Mouse (Mus musculus) heart, embryonic 13.5 days (tissue): ENCODE data around the gene Taok2. TPM values are rescaled to one million over a fixed set of nuclear protein-coding genes. Genes with fewer than 3 reads are reported as not detected.

Experiments
- ATAC-seq: fragments of 200-750 bp; cut with Nextera tagmentation; 2 replicates; pipeline ENCODE4 v1.8.0; 2017; ENCODE audit warnings: moderate TSS enrichment; ENCODE audit not compliant: insufficient number of reproducible peaks, low FRiP score, low TSS enrichment; ENCODE audit errors: extremely low read depth
- H3K27ac ChIP-seq: fragments of 300-500 bp; sonication (generic); replicated peaks from 2 replicates; pipeline ENCODE4 v1.5.1; 2015; ENCODE audit warnings: moderate library complexity, mild to moderate bottlenecking, inconsistent platforms
- H3K27me3 ChIP-seq: fragments of 300-500 bp; sonication (generic); replicated peaks from 2 replicates; pipeline ENCODE4 v1.6.1; 2015; ENCODE audit warnings: mild to moderate bottlenecking, inconsistent platforms
- H3K36me3 ChIP-seq: fragments of 300-500 bp; sonication (generic); 2 replicates; pipeline ENCODE4 v1.6.1; 2015; ENCODE audit warnings: mild to moderate bottlenecking, inconsistent platforms
- H3K4me1 ChIP-seq: fragments of 300-500 bp; sonication (generic); 2 replicates; pipeline ENCODE4 v1.6.1; 2015; ENCODE audit warnings: inconsistent platforms
- H3K4me2 ChIP-seq: fragments of 300-500 bp; sonication (generic); 2 replicates; pipeline ENCODE4 v1.6.1; 2015; ENCODE audit warnings: inconsistent platforms, mild to moderate bottlenecking, moderate library complexity
- H3K4me3 ChIP-seq: fragments of 300-500 bp; sonication (generic); 2 replicates; pipeline ENCODE4 v1.5.1; 2015; ENCODE audit warnings: moderate library complexity, mild to moderate bottlenecking, inconsistent platforms
- H3K9ac ChIP-seq: fragments of 300-500 bp; sonication (generic); 2 replicates; pipeline ENCODE4 v1.6.1; 2015; ENCODE audit warnings: inconsistent platforms, mild to moderate bottlenecking, moderate library complexity
- H3K9me3 ChIP-seq: fragments of 300-500 bp; sonication (generic); 2 replicates; pipeline ENCODE4 v1.6.1; 2016; ENCODE audit warnings: inconsistent platforms
- WGBS: fragments of 180-500 bp; shearing (Covaris S2); methylation state at CpG from one replicate; pipeline ENCODE4 v1.1.7; 2015; ENCODE audit warnings: mixed read lengths; 5-methylcytosine and 5-hydroxymethylcytosine counted together
- polyA plus RNA-seq: library from polyadenylated mRNA; unstranded; fragments of >200 nt; fragmentation: Nextera tagmentation; extraction: Ambion mirVana; gene quantifications from 2 replicates; pipeline ENCODE4 v1.2.1, GENCODE M21; 2015

Taok2 gene
- polyA plus RNA-seq, 1 experiment from 2014 or later = 31.8 TPM

DNA sequence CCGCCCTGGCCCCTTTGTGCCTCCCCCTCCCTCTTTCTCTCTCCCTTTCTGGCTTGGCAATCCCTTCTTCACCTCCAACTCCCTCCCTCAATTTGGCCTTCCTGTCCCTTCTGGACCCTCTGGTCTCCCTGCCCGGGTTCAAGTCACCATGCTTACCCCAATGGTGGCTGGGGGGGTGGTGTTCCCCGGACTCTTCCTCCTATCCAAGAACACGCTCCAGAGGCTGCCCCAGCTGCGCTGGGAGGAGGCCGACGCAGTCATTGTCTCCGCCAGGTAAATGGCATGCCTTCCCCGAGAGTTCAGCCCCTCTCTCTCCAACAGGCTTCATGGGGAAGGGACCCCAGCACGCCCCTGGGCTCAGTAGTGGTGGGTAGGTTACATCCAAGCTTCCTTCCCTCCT lies 60.6 kb downstream of the Taok2 start:
- H3K4me1 ChIP-seq = peaks cover 16% of the 10 kb centered on the region
- H3K9me3 ChIP-seq = no peaks in the 10 kb centered on the region
- no peak overlapping the region for H3K27ac ChIP-seq
- H3K4me3 ChIP-seq = no peak overlapping the region
- peaks cover 75% of the 10 kb centered on the region for H3K27me3 ChIP-seq
- no peak overlapping the region for H3K9ac ChIP-seq
- no peaks in the 10 kb centered on the region for H3K36me3 ChIP-seq
- 14% methylated on average over 10 of the region's 10 CpGs for WGBS
- no peak for ATAC-seq
- H3K4me2 ChIP-seq = no peak overlapping the region

DNA sequence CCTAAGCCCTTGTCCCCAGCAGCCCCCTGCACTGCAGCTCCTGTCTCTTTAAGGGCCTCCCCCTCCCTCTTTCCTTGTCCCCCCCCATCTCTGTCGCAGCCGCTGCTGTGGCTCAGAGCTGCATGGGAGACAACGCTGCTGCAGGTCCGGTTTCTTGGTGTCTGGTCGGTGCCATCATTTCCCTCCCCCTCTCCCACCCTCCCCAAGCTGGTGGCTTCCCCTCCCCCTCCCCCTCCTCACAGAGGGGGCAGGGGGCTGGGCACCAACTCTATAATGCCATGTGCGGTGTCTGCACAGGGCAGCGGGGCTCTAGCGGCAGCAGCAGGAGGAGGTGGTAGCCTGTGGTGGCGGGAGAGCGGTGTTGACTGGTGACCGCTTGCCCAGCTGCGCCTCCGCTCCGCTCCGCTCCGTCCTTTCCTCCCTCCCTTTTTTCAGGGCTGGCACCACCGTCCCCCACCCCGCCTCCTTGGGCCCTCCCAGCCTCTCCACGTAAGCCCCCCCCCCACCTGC lies 61.2 kb downstream of the Taok2 start:
- ATAC-seq = no peak
- Histone ChIP-seq H3K4me2 (peak overlapping the region; percentile 65), H3K9me3 (no peaks in the 10 kb centered on the region), H3K4me3 (peak overlapping the region; percentile 39), H3K27ac (no peak overlapping the region), H3K4me1 (peaks cover 16% of the 10 kb centered on the region), H3K36me3 (no peaks in the 10 kb centered on the region), H3K9ac (peak overlapping the region; percentile 71), H3K27me3 (peaks cover 68% of the 10 kb centered on the region)
- under 1% methylated on average over 16 of the region's 19 CpGs for WGBS

DNA sequence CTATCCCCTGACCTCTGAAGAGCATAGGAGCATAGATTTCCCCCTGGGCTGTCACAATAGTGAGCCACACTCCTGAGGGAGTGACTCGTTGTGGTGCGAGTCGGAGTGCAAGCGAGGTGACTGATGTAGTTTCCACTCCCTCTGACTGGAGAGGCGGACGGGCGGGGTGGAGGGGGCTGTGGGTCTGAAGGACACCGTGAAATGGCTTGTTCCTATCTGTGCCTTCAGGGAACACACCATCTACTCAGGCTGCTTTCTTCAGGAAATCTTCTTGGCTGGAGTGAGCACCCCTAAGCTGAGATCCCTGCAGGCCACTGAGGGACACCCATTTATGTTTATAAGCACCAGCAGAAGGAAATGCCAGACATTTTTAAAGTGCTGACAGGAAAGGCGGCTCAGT lies 61.8 kb downstream of the Taok2 start:
- WGBS = 10% methylated on average over 9 of the region's 9 CpGs
- no peak for ATAC-seq
- H3K27me3 ChIP-seq = peaks cover 67% of the 10 kb centered on the region
- no peaks in the 10 kb centered on the region for H3K36me3 ChIP-seq
- peaks cover 16% of the 10 kb centered on the region for H3K4me1 ChIP-seq
- H3K4me3 ChIP-seq = peak overlapping the region; percentile 39; the same call in 1 of the 2 replicates
- H3K9me3 ChIP-seq = no peaks in the 10 kb centered on the region
- H3K9ac ChIP-seq = no peak overlapping the region; the same call in 1 of the 2 replicates
- peak overlapping the region; percentile 65 for H3K4me2 ChIP-seq
- H3K27ac ChIP-seq = no peak overlapping the region

DNA sequence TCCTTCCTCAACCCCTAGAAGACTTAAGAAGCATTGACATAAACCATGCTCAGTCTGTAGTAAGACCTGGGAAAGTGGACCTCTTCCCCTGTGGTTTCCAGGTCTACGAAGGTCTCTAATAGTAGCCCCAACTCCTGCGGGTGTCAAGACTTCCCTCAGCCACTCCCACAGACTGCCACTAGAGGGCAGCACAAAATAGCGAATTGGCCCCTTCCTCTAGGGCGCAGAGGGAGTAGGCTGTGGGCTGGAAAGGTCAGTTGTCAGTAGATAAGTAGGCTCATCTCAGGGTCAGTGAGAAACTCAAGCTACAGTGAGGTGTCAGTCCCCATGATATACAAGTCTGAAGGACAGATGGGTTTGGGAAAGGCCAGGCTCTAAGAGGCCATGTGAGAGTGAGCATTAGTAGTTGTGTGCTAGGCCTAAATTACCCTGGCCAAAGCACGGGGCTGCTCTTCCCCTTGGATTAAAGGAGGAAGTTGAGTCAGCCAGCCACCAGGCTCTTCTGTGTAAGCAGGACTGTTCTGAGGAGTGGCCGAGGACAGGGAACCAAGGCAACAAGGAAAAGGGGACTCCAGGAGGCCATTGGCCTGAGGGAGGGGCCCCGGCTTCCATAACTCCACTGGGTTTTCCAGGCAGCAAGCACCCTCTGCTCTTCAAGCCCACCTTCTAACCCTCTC lies 62.5 kb downstream of the Taok2 start:
- H3K4me1 ChIP-seq = peaks cover 16% of the 10 kb centered on the region
- no peak for ATAC-seq
- no peaks in the 10 kb centered on the region for H3K36me3 ChIP-seq
- H3K4me3 ChIP-seq = no peak overlapping the region
- H3K27me3 ChIP-seq = peaks cover 60% of the 10 kb centered on the region
- no peak overlapping the region for H3K27ac ChIP-seq
- no peaks in the 10 kb centered on the region for H3K9me3 ChIP-seq
- 17% methylated on average over 7 of the region's 7 CpGs for WGBS
- H3K4me2 ChIP-seq = no peak overlapping the region
- H3K9ac ChIP-seq = no peak overlapping the region

DNA sequence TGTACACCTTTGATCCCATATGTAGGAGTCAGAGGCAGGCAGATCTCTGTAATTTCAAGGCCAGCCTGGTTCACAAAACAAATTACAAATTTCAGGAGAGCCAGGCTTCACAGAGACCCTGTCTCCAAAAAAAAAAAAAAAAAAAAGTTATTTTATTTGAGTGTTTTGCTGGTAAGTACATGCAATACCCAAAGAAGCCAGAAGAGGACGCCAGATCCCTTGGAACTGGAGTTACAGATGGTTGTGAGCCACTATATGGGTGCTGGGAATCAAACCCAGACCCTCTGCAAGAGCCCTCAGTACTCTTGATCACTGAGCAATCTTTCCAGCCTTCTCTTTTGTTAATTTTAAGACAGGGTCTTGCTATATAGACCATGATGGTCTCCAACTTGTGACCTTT lies 65.7 kb downstream of the Taok2 start:
- H3K9ac ChIP-seq = no peak overlapping the region
- peaks cover 16% of the 10 kb centered on the region for H3K4me1 ChIP-seq
- H3K4me2 ChIP-seq = no peak overlapping the region
- no peak for ATAC-seq
- H3K27me3 ChIP-seq = peaks cover 29% of the 10 kb centered on the region
- no peak overlapping the region for H3K27ac ChIP-seq
- H3K9me3 ChIP-seq = no peaks in the 10 kb centered on the region
- no peaks in the 10 kb centered on the region for H3K36me3 ChIP-seq
- no peak overlapping the region for H3K4me3 ChIP-seq
- WGBS = 20% methylated on average over 1 of the region's 1 CpGs

DNA sequence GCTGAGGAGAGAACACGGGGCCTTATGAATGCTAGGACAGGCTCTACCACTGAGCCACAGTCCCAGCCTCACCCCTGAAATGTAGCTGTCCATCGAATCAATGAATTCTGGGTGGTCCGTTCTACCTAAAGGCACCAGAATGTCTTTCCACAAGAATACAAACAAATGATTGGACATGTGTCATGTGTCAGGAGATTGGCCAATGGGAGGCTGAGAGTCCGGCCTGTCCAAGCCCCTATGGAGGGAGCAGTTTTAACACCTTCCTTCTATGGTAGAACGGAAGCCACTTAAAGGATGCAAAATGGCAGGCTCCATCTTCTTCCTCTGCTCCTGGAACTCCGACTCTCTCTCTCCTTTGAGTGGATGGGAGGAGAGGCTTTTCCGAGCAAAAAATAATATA lies 66.9 kb downstream of the Taok2 start:
- H3K4me3 ChIP-seq = no peak overlapping the region
- no peak for ATAC-seq
- WGBS = 84% methylated on average over 7 of the region's 7 CpGs
- no peak overlapping the region for H3K4me2 ChIP-seq
- H3K27ac ChIP-seq = no peak overlapping the region
- H3K27me3 ChIP-seq = peaks cover 17% of the 10 kb centered on the region
- peaks cover 7% of the 10 kb centered on the region for H3K4me1 ChIP-seq
- no peak overlapping the region for H3K9ac ChIP-seq
- H3K36me3 ChIP-seq = no peaks in the 10 kb centered on the region
- no peaks in the 10 kb centered on the region for H3K9me3 ChIP-seq

DNA sequence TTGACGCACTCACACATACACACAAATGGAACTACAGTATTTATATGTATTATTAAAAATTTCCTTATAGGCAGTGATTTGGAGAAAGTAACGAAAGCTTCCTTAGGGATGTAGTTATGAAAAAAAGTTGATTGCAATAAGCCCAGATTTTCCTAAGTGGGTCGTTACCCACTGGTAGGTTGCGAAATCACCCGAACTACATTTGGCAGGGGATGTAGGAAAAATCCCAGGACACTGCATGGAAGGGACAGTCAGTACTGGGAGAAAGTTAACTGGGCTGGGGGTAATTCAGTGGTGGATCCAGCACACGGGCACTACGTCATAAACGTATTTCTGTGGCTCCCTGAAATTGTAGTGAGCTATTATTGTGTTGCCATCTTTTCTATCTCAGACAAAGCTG lies 68.0 kb downstream of the Taok2 start:
- no peak overlapping the region for H3K4me2 ChIP-seq
- no peaks in the 10 kb centered on the region for H3K9me3 ChIP-seq
- H3K36me3 ChIP-seq = no peaks in the 10 kb centered on the region
- H3K4me3 ChIP-seq = no peak overlapping the region
- peaks cover 10% of the 10 kb centered on the region; the same call in 1 of the 2 replicates for H3K27me3 ChIP-seq
- ATAC-seq = no peak
- H3K4me1 ChIP-seq = no peaks in the 10 kb centered on the region
- 84% methylated on average over 8 of the region's 8 CpGs for WGBS
- H3K9ac ChIP-seq = no peak overlapping the region
- H3K27ac ChIP-seq = no peak overlapping the region

DNA sequence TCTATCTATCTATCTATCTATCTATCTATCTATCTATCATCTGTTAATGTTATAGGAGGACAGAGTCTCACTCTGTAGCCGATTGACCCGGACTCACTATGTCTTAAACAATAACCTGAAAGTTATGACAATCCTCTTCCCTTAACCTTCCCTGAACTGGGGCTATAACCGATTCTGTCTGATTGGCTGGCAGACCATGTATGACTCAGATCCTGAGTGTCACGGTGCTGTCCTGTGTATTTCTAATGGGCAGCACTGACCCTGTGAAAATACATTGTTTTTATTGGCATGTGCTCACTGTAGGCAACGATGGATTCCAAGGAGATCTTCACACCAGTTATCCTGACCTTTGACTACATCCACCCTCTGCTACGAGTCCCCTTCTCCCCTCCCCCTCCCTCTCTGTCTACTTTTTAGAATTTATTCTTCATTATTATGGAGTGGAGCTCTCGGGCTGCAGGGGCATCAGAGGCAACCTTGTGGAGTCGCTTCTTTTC lies 68.7 kb downstream of the Taok2 start:
- WGBS = 59% methylated on average over 8 of the region's 8 CpGs
- 0 out of 2 replicates have a peak, but pooled peaks cover 3% of the 10 kb centered on the region for H3K27me3 ChIP-seq
- H3K9me3 ChIP-seq = no peaks in the 10 kb centered on the region
- no peak overlapping the region for H3K27ac ChIP-seq
- H3K36me3 ChIP-seq = no peaks in the 10 kb centered on the region
- no peak overlapping the region for H3K4me3 ChIP-seq
- ATAC-seq = no peak
- H3K4me2 ChIP-seq = no peak overlapping the region
- no peak overlapping the region for H3K9ac ChIP-seq
- H3K4me1 ChIP-seq = no peaks in the 10 kb centered on the region

Other genes starting within 250 kb of the Taok2 start
- gene Sgf29, start 235.4 kb downstream of the Taok2 start, polyA plus RNA-seq = 27.7 and 28.8 TPM in 2 replicates
- gene Sult1a1, start 208.3 kb downstream of the Taok2 start, polyA plus RNA-seq = 5.8 and 6.2 TPM in 2 replicates
- 109 and 124 TPM in 2 replicates for gene Bola2, start 189.3 kb downstream of the Taok2 start, polyA plus RNA-seq
- gene Slx1b, start 188.9 kb downstream of the Taok2 start, polyA plus RNA-seq = 6.9 and 7.1 TPM in 2 replicates
- 11.8 and 16.6 TPM in 2 replicates for gene Coro1a, start 176.9 kb downstream of the Taok2 start, polyA plus RNA-seq
- 57.5 and 65.5 TPM in 2 replicates for gene Mapk3, start 125.1 kb downstream of the Taok2 start, polyA plus RNA-seq
- 1.2 and 1.4 TPM in 2 replicates for gene Gdpd3, start 118.4 kb downstream of the Taok2 start, polyA plus RNA-seq
- 79.1 and 86.2 TPM in 2 replicates for gene Ypel3, start 107.7 kb downstream of the Taok2 start, polyA plus RNA-seq
- gene Tbx6, start 103.2 kb downstream of the Taok2 start, polyA plus RNA-seq = 0.32 and 0.33 TPM in 2 replicates
- gene Ppp4c, start 92.2 kb downstream of the Taok2 start, polyA plus RNA-seq = 151 and 166 TPM in 2 replicates
- gene Fam57b, start 87.0 kb downstream of the Taok2 start, polyA plus RNA-seq = 0.29 and 0.32 TPM in 2 replicates
- gene 4930451I11Rik, start 53.1 kb downstream of the Taok2 start, polyA plus RNA-seq = not detected in 2 replicates
- 0.15 and 0.17 TPM in 2 replicates for gene Doc2a, start 37.3 kb downstream of the Taok2 start, polyA plus RNA-seq
- gene Hirip3, start 22.7 kb downstream of the Taok2 start, polyA plus RNA-seq = 18.8 and 23.1 TPM in 2 replicates
- gene Ino80e, start 22.3 kb downstream of the Taok2 start, polyA plus RNA-seq = 55.6 and 55.8 TPM in 2 replicates
- 20.4 and 21.5 TPM in 2 replicates for gene Tmem219, start 38.2 kb upstream of the Taok2 start, polyA plus RNA-seq
- 13.1 and 14.0 TPM in 2 replicates for gene Kctd13, start 44.2 kb upstream of the Taok2 start, polyA plus RNA-seq
- gene Asphd1, start 64.9 kb upstream of the Taok2 start, polyA plus RNA-seq = 0.20 TPM in 2 replicates
- gene Sez6l2, start 65.9 kb upstream of the Taok2 start, polyA plus RNA-seq = 0.19 and 0.73 TPM in 2 replicates
- 69.5 and 79.9 TPM in 2 replicates for gene Cdipt, start 91.2 kb upstream of the Taok2 start, polyA plus RNA-seq
- gene Cdiptos, start 91.4 kb upstream of the Taok2 start, polyA plus RNA-seq = 0.59 and 1.7 TPM in 2 replicates
- 11.2 and 11.9 TPM in 2 replicates for gene Mvp, start 129.9 kb upstream of the Taok2 start, polyA plus RNA-seq
- gene Pagr1b, start 131.8 kb upstream of the Taok2 start, polyA plus RNA-seq = 0.38 and 0.44 TPM in 2 replicates
- gene Pagr1a, start 132.6 kb upstream of the Taok2 start, polyA plus RNA-seq = 55.6 and 76.2 TPM in 2 replicates
- gene Gm42742, start 136.4 kb upstream of the Taok2 start, polyA plus RNA-seq = 13.8 and 25.7 TPM in 2 replicates
- 1.6 TPM in 2 replicates for gene Prrt2, start 136.5 kb upstream of the Taok2 start, polyA plus RNA-seq
- 31.0 and 34.5 TPM in 2 replicates for gene Maz, start 142.3 kb upstream of the Taok2 start, polyA plus RNA-seq
- 72.4 and 79.2 TPM in 2 replicates for gene Kif22, start 157.8 kb upstream of the Taok2 start, polyA plus RNA-seq
- not detected in 2 replicates for gene Zg16, start 202.6 kb upstream of the Taok2 start, polyA plus RNA-seq
- 1.0 and 1.1 TPM in 2 replicates for gene AI467606, start 206.7 kb upstream of the Taok2 start, polyA plus RNA-seq
- gene Qprt, start 237.5 kb upstream of the Taok2 start, polyA plus RNA-seq = 3.2 and 4.7 TPM in 2 replicates